Mouse (Mus musculus) liver, embryonic 14.5 days (tissue): Measurements from ENCODE around the gene Irx2.

Source experiments
- CTCF ChIP-seq: IDR thresholded peaks from 2 replicates; pipeline ENCODE4 v1.5.1; 2016; ENCODE audit warnings: antibody characterized with exemption, low read depth, control low read depth
- EP300 ChIP-seq: IDR thresholded peaks from 2 replicates; pipeline ENCODE4 v1.6.1; 2016; ENCODE audit warnings: antibody characterized with exemption, low read depth

DNA sequence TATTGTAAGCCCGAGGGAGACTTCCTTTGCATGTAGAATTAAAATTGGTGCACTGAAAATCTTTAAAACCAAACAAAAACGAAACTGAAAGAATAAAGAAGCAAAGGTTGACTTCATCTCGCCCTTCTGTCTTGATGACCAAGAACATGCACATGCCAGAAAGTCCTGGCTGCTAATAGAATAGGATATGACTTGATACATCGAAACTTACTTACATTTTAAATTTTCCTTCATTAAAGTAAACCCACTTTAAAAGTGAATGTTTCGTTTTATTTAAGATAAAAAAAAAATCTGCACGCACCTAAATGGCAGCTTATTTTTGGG is 3.8 kb upstream of the Irx2 start:
- TF ChIP-seq CTCF (no peak), EP300 (no peak)
